Mouse (Mus musculus) intestine, embryonic 15.5 days (tissue): ENCODE data around the gene Ap2b1. TPM values are rescaled to one million over a fixed set of nuclear protein-coding genes. Genes with fewer than 3 reads are reported as not detected.

Experiments used
- ATAC-seq: fragments of 200-750 bp; cut with Nextera tagmentation; 2 replicates; pipeline ENCODE4 v1.8.0; 2017; ENCODE audit warnings: moderate TSS enrichment, moderate library complexity
- H3K27ac ChIP-seq: fragments of 300-500 bp; sonication (generic); 2 replicates; pipeline ENCODE4 v1.5.1; 2015; ENCODE audit warnings: mild to moderate bottlenecking, inconsistent platforms
- H3K27me3 ChIP-seq: fragments of 300-500 bp; sonication (generic); replicated peaks from 2 replicates; pipeline ENCODE4 v1.6.1; 2015; ENCODE audit warnings: inconsistent platforms
- H3K36me3 ChIP-seq: fragments of 300-500 bp; sonication (generic); 2 replicates; pipeline ENCODE4 v1.6.1; 2015; ENCODE audit warnings: inconsistent platforms
- H3K4me1 ChIP-seq: fragments of 300-500 bp; sonication (generic); replicated peaks from 2 replicates; pipeline ENCODE4 v1.6.1; 2015; ENCODE audit warnings: inconsistent platforms
- H3K4me2 ChIP-seq: fragments of 300-500 bp; sonication (generic); replicated peaks from 2 replicates; pipeline ENCODE4 v1.6.1; 2015; ENCODE audit warnings: mild to moderate bottlenecking, inconsistent platforms
- H3K4me3 ChIP-seq: fragments of 300-500 bp; sonication (generic); replicated peaks from 2 replicates; pipeline ENCODE4 v1.5.1; 2015; ENCODE audit warnings: inconsistent platforms
- H3K9ac ChIP-seq: fragments of 300-500 bp; sonication (generic); 2 replicates; pipeline ENCODE4 v1.6.1; 2015; ENCODE audit warnings: inconsistent platforms
- H3K9me3 ChIP-seq: fragments of 300-500 bp; sonication (generic); 2 replicates; pipeline ENCODE4 v1.6.1; 2016; ENCODE audit warnings: inconsistent platforms
- WGBS: fragments of 180-500 bp; shearing (Covaris S2); methylation state at CpG from one replicate; pipeline ENCODE4 v1.1.7; 2015; 5-methylcytosine and 5-hydroxymethylcytosine counted together
- polyA plus RNA-seq: library from polyadenylated mRNA; unstranded; fragments of >200 nt; fragmentation: Nextera tagmentation; extraction: Ambion mirVana; gene quantifications from 2 replicates; pipeline ENCODE4 v1.2.1, GENCODE M21; 2015

Ap2b1 gene
- polyA plus RNA-seq, 1 experiment from 2014 or later, result 51.0 TPM

- no peak within 1 kb of the TSS for H3K4me3 ChIP-seq
- no peaks in the 10 kb centered on the region for H3K27me3 ChIP-seq
- H3K9me3 ChIP-seq, result no peaks in the 10 kb centered on the region
- H3K27ac ChIP-seq, result no peak within 1 kb of the TSS
- WGBS, result 71% methylated on average over 1 of the region's 1 CpGs
- no peak for ATAC-seq
- H3K9ac ChIP-seq, result no peak within 1 kb of the TSS
- no peak within 1 kb of the TSS for H3K4me2 ChIP-seq
- peaks cover 2% of the 10 kb centered on the region; the same call in 1 of the 2 replicates for H3K4me1 ChIP-seq
- no peaks in the 10 kb centered on the region for H3K36me3 ChIP-seq
Observed at GRCm38 (mm10) chr11:83286566-83286965, 12.3 kb upstream of the Ap2b1 start, which contains the start of gene Slfn14. Slfn14 (minus strand) TSS chr11:83286726.

- H3K4me3 ChIP-seq, result no peak overlapping the region
- H3K4me2 ChIP-seq, result no peak overlapping the region
- no peaks in the 10 kb centered on the region for H3K27me3 ChIP-seq
- no peak overlapping the region for H3K9ac ChIP-seq
- ATAC-seq, result no peak
- WGBS, result 90% methylated on average over 5 of the region's 5 CpGs
- peaks cover 11% of the 10 kb centered on the region; the same call in 1 of the 2 replicates for H3K4me1 ChIP-seq
- no peaks in the 10 kb centered on the region for H3K9me3 ChIP-seq
- no peaks in the 10 kb centered on the region for H3K36me3 ChIP-seq
- H3K27ac ChIP-seq, result no peak overlapping the region
Observed at GRCm38 (mm10) chr11:83289036-83289435, 9.8 kb upstream of the Ap2b1 start.

- 86% methylated on average over 2 of the region's 2 CpGs for WGBS
- ATAC-seq, result no peak
Observed at GRCm38 (mm10) chr11:83289633-83290032, 9.2 kb upstream of the Ap2b1 start.

GRCm38 (mm10) chr11:83291375-83292250 is 7.2 kb upstream of the Ap2b1 start:
- Histone ChIP-seq H3K4me3 (peak overlapping the region; percentile 60), H3K27me3 (no peaks in the 10 kb centered on the region), H3K36me3 (no peaks in the 10 kb centered on the region), H3K4me2 (peak overlapping the region; percentile 77), H3K9ac (peak overlapping the region; percentile 75), H3K9me3 (no peaks in the 10 kb centered on the region), H3K4me1 (peaks cover 11% of the 10 kb centered on the region; the same call in 1 of the 2 replicates), H3K27ac (peak overlapping the region; percentile 52)
- 0% methylated on average over 37 of the region's 38 CpGs for WGBS
- ATAC-seq, result peak; percentile 99

More at GRCm38 (mm10) chr11:83289633-83290032, 9.2 kb upstream of the Ap2b1 start:
- Histone ChIP-seq H3K27me3 (no peaks in the 10 kb centered on the region), H3K27ac (no peak overlapping the region), H3K9me3 (no peaks in the 10 kb centered on the region), H3K36me3 (no peaks in the 10 kb centered on the region), H3K4me2 (no peak overlapping the region), H3K9ac (no peak overlapping the region), H3K4me3 (no peak overlapping the region), H3K4me1 (peaks cover 11% of the 10 kb centered on the region; the same call in 1 of the 2 replicates)

GRCm38 (mm10) chr11:83292251-83292587 is 6.6 kb upstream of the Ap2b1 start:
- WGBS, result under 1% methylated on average over 5 of the region's 5 CpGs
- Histone ChIP-seq H3K36me3 (no peaks in the 10 kb centered on the region), H3K27ac (peak overlapping the region; percentile 52; the same call in 1 of the 2 replicates), H3K9me3 (no peaks in the 10 kb centered on the region), H3K4me3 (peak overlapping the region; percentile 60), H3K9ac (peak overlapping the region; percentile 75), H3K4me2 (peak overlapping the region; percentile 77), H3K27me3 (no peaks in the 10 kb centered on the region), H3K4me1 (peaks cover 13% of the 10 kb centered on the region; the same call in 1 of the 2 replicates)
- no peak for ATAC-seq

GRCm38 (mm10) chr11:83293182-83293581 is 5.6 kb upstream of the Ap2b1 start:
- Histone ChIP-seq H3K4me3 (peak overlapping the region; percentile 60), H3K36me3 (no peaks in the 10 kb centered on the region), H3K27ac (no peak overlapping the region), H3K9me3 (no peaks in the 10 kb centered on the region), H3K27me3 (no peaks in the 10 kb centered on the region), H3K9ac (peak overlapping the region; percentile 75), H3K4me2 (peak overlapping the region; percentile 77), H3K4me1 (peaks cover 19% of the 10 kb centered on the region; the same call in 1 of the 2 replicates)
- no peak for ATAC-seq
- 90% methylated on average over 1 of the region's 1 CpGs for WGBS

GRCm38 (mm10) chr11:83294133-83294532 is 4.7 kb upstream of the Ap2b1 start:
- Histone ChIP-seq H3K4me2 (no peak overlapping the region), H3K36me3 (no peaks in the 10 kb centered on the region), H3K9me3 (no peaks in the 10 kb centered on the region), H3K27me3 (no peaks in the 10 kb centered on the region), H3K9ac (no peak overlapping the region), H3K27ac (no peak overlapping the region), H3K4me1 (peaks cover 19% of the 10 kb centered on the region; the same call in 1 of the 2 replicates), H3K4me3 (no peak overlapping the region)
- WGBS, result 91% methylated on average over 2 of the region's 2 CpGs
- no peak for ATAC-seq

- peaks cover 13% of the 10 kb centered on the region; the same call in 1 of the 2 replicates for H3K4me1 ChIP-seq
- peak overlapping the region; percentile 83; the same call in 1 of the 2 replicates for H3K9ac ChIP-seq
- no peak for ATAC-seq
- 57% methylated on average over 6 of the region's 6 CpGs for WGBS
- no peaks in the 10 kb centered on the region for H3K36me3 ChIP-seq
- no peaks in the 10 kb centered on the region for H3K9me3 ChIP-seq
- H3K27me3 ChIP-seq, result no peaks in the 10 kb centered on the region
- H3K27ac ChIP-seq, result no peak overlapping the region
- peak overlapping the region; percentile 71 for H3K4me3 ChIP-seq
- peak overlapping the region; percentile 79 for H3K4me2 ChIP-seq
Observed at GRCm38 (mm10) chr11:83297816-83298215, 1.0 kb upstream of the Ap2b1 start.

GRCm38 (mm10) chr11:83299724-83300123 is 900 bp downstream of the Ap2b1 start:
- Histone ChIP-seq H3K4me2 (no peak overlapping the region; the same call in 1 of the 2 replicates), H3K4me3 (no peak overlapping the region), H3K9ac (no peak overlapping the region), H3K36me3 (no peaks in the 10 kb centered on the region), H3K27ac (no peak overlapping the region), H3K4me1 (peaks cover 17% of the 10 kb centered on the region), H3K9me3 (no peaks in the 10 kb centered on the region), H3K27me3 (no peaks in the 10 kb centered on the region)
- WGBS, result 91% methylated on average over 9 of the region's 9 CpGs
- no peak for ATAC-seq

GRCm38 (mm10) chr11:83301431-83301831 is 2.6 kb downstream of the Ap2b1 start:
- Histone ChIP-seq H3K4me3 (no peak overlapping the region), H3K36me3 (no peaks in the 10 kb centered on the region), H3K27me3 (no peaks in the 10 kb centered on the region), H3K4me2 (no peak overlapping the region), H3K4me1 (peaks cover 19% of the 10 kb centered on the region), H3K9me3 (no peaks in the 10 kb centered on the region), H3K27ac (no peak overlapping the region), H3K9ac (no peak overlapping the region)
- no peak for ATAC-seq
- 64% methylated on average over 2 of the region's 2 CpGs for WGBS

- peak overlapping the region; percentile 96 for H3K9ac ChIP-seq
- 6% methylated on average over 10 of the region's 10 CpGs for WGBS
- peak overlapping the region; percentile 87 for H3K4me3 ChIP-seq
- no peaks in the 10 kb centered on the region for H3K36me3 ChIP-seq
- H3K27ac ChIP-seq, result peak overlapping the region; percentile 94
- no peaks in the 10 kb centered on the region for H3K9me3 ChIP-seq
- H3K27me3 ChIP-seq, result no peaks in the 10 kb centered on the region
- H3K4me1 ChIP-seq, result peaks cover 18% of the 10 kb centered on the region
- peak overlapping the region; percentile 71 for H3K4me2 ChIP-seq
- ATAC-seq, result no peak
Observed at GRCm38 (mm10) chr11:83302124-83302523, 3.3 kb downstream of the Ap2b1 start.

GRCm38 (mm10) chr11:83302526-83303251 is 3.9 kb downstream of the Ap2b1 start, which contains the start of gene Pex12:
Pex12 (minus strand) TSS chr11:83302586.
- peak within 1 kb of the TSS; percentile 87 for H3K4me3 ChIP-seq
- ATAC-seq, result peak; percentile 78
- 0% methylated on average over 51 of the region's 51 CpGs for WGBS

More at GRCm38 (mm10) chr11:83302526-83303251, 3.9 kb downstream of the Ap2b1 start, which contains the start of gene Pex12:
- H3K4me1 ChIP-seq, result peaks cover 13% of the 10 kb centered on the region
- H3K9ac ChIP-seq, result peak within 1 kb of the TSS; percentile 96
- H3K36me3 ChIP-seq, result no peaks in the 10 kb centered on the region
- H3K27me3 ChIP-seq, result no peaks in the 10 kb centered on the region
- H3K9me3 ChIP-seq, result no peaks in the 10 kb centered on the region
- H3K27ac ChIP-seq, result peak within 1 kb of the TSS; percentile 94
- H3K4me2 ChIP-seq, result peak within 1 kb of the TSS; percentile 71
